23 mouse cellular contexts compared by ENCODE assay signal in genomic region chr12:73268497-73268896, GRCm38 (mm10). TPM values are rescaled to one million over a fixed set of nuclear protein-coding genes. Genes with fewer than 3 reads are reported as not detected.
A peak's percentile ranks its signal among the peaks of the same experiment; 100 is the strongest.
DNase-seq lines count a peak whose midpoint lies in the region; ATAC-seq lines count a peak whose summit lies in the region.
"Had no signal": no experiment of that assay in that cellular context is flagged by ENCODE, and none has a peak within 500 bp of the region (broad histone marks: within the 10 kb centered on the region; RNA-seq: fewer than 3 reads in every experiment).

No protein-coding gene starts in this region.

- H3K27me3 ChIP-seq in embryonic facial prominence, embryonic 11.5 days (ENCODE audit: control insufficient read depth, insufficient read depth, low read length): no peaks in the 10 kb centered on the region
- H3K27me3 ChIP-seq: hindbrain, embryonic 15.5 days; intestine, embryonic 15.5 days; midbrain, embryonic 13.5 days had no signal

- H3K27ac ChIP-seq in embryonic facial prominence, embryonic 11.5 days (replicated peaks; ENCODE audit: low read depth, low read length): no peak overlapping the region
- H3K27ac ChIP-seq: forebrain, embryonic 10.5 days; hindbrain, embryonic 15.5 days; intestine, embryonic 15.5 days; left cerebral cortex, adult 2 months; midbrain, embryonic 13.5 days had no signal

- peak; percentile 77 for DNase-seq in heart, adult 11 months
- no peak for DNase-seq in heart, postnatal 25 days (ENCODE audit: low spot score)
- peak; percentile 15 to 41 for DNase-seq in cerebellum, postnatal 25 days
- peak; percentile 22 for DNase-seq in embryonic facial prominence, embryonic 11.5 days (ENCODE audit: low spot score)
- DNase-seq in mesoderm, embryonic 11.5 days (ENCODE audit: low read depth, low spot score): peak; percentile 29
- no peak for DNase-seq in ovary, adult 18-20 months (ENCODE audit: low spot score)
- no peak for DNase-seq in yolk sac, embryonic 10.5 days (ENCODE audit: low spot score)
- DNase-seq: adrenal gland, postnatal 14 days; gastrocnemius, postnatal 14 days; heart, postnatal 4 days; kidney, adult 8-10 months; kidney, postnatal 10 days; liver, postnatal 0 days; lung, postnatal 10 days; thymus, adult 18-20 months; thymus, postnatal 36 days had no signal

- no peaks in the 10 kb centered on the region for H3K36me3 ChIP-seq in embryonic facial prominence, embryonic 11.5 days (replicated peaks; ENCODE audit: control insufficient read depth, insufficient read depth, low read depth, low read length)
- H3K36me3 ChIP-seq: midbrain, embryonic 13.5 days had no signal

- intact Hi-C loops in heart, postnatal 25 days (cut with DNase I): no loop called here

- H3K4me2 ChIP-seq in embryonic facial prominence, embryonic 11.5 days (ENCODE audit: low read depth, low read length): no peak overlapping the region
- H3K4me2 ChIP-seq: hindbrain, embryonic 15.5 days; intestine, embryonic 15.5 days; liver, embryonic 11.5 days; midbrain, embryonic 13.5 days had no signal

- ATAC-seq in embryonic facial prominence, embryonic 11.5 days (replicated peaks; ENCODE audit: insufficient number of reproducible peaks, low FRiP score, low TSS enrichment, low read depth): no peak
- ATAC-seq: forebrain, embryonic 16.5 days; intestine, embryonic 15.5 days; liver, postnatal 0 days; midbrain, embryonic 13.5 days had no signal

- 37% methylated on average over 1 of the region's 1 CpGs for WGBS in embryonic facial prominence, embryonic 11.5 days

- no peak overlapping the region for H3K9ac ChIP-seq in embryonic facial prominence, embryonic 11.5 days (replicated peaks; ENCODE audit: low read length)
- H3K9ac ChIP-seq: hindbrain, embryonic 15.5 days; intestine, embryonic 15.5 days; liver, postnatal 0 days; midbrain, embryonic 13.5 days had no signal

- no peaks in the 10 kb centered on the region for H3K9me3 ChIP-seq in embryonic facial prominence, embryonic 11.5 days (replicated peaks; ENCODE audit: control insufficient read depth, low read length)
- H3K9me3 ChIP-seq: forebrain, embryonic 10.5 days; hindbrain, embryonic 15.5 days; intestine, embryonic 15.5 days; midbrain, embryonic 13.5 days had no signal

- H3K4me3 ChIP-seq in embryonic facial prominence, embryonic 11.5 days (ENCODE audit: low read depth, low read length): no peak overlapping the region
- H3K4me3 ChIP-seq: forebrain, embryonic 10.5 days; hindbrain, embryonic 15.5 days; intestine, embryonic 15.5 days; left cerebral cortex, adult 2 months; midbrain, embryonic 13.5 days had no signal

- no peaks in the 10 kb centered on the region for H3K4me1 ChIP-seq in embryonic facial prominence, embryonic 11.5 days (ENCODE audit: control insufficient read depth, insufficient read depth, low read length)
- H3K4me1 ChIP-seq: forebrain, embryonic 10.5 days; hindbrain, embryonic 15.5 days; intestine, embryonic 15.5 days; midbrain, embryonic 13.5 days had no signal

RNA-seq across cellular contexts. Expression of gene Trmt5, which starts 18.0 kb away (rescaled TPM):
- 10 to 100 TPM; 40.0 to 46.7 TPM for total RNA-seq in heart, postnatal 25 days (2021)
- polyA plus RNA-seq in embryonic facial prominence, embryonic 11.5 days (2014; fragmentation: Nextera tagmentation; extraction: Ambion mirVana): 23.7 and 28.8 TPM in 2 replicates

RNA-seq across cellular contexts. Expression of gene Slc38a6, which starts 18.1 kb away (rescaled TPM):
- 1 to 10 TPM; 5.2 to 5.5 TPM for total RNA-seq in heart, postnatal 25 days (2021)
- 11.0 and 12.8 TPM in 2 replicates for polyA plus RNA-seq in embryonic facial prominence, embryonic 11.5 days (2014; fragmentation: Nextera tagmentation; extraction: Ambion mirVana)

Comparison
In these comparisons a context has a peak if more than half of its experiments do, and no peak if none do; other contexts are left out.
1. DNase-seq: peak in heart, adult 11 months (single experiment), cerebellum, postnatal 25 days (2 of 2), embryonic facial prominence, embryonic 11.5 days (single experiment) and mesoderm, embryonic 11.5 days (single experiment); none in heart, postnatal 25 days (single experiment), ovary, adult 18-20 months (single experiment) and yolk sac, embryonic 10.5 days (single experiment).